ENCODE assay signal across 9 mouse cellular contexts in genomic region chr12:104448099-104448498, GRCm38 (mm10). TPM values are rescaled to one million over a fixed set of nuclear protein-coding genes. Genes with fewer than 3 reads are reported as not detected.
DNase-seq lines count a peak whose midpoint lies in the region; ATAC-seq lines count a peak whose summit lies in the region.
"Had no signal": no experiment of that assay in that cellular context is flagged by ENCODE, and none has a peak within 500 bp of the region (broad histone marks: within the 10 kb centered on the region; RNA-seq: fewer than 3 reads in every experiment).

No protein-coding gene starts in this region.

- H3K4me3 ChIP-seq in heart, embryonic 16.5 days (ENCODE audit: low read length), result peak overlapping the region; percentile 6; the same call in 1 of the 2 replicates
- H3K4me3 ChIP-seq in liver, embryonic 13.5 days (replicated peaks), result no peak overlapping the region

- no peaks in the 10 kb centered on the region for H3K36me3 ChIP-seq in heart, embryonic 16.5 days (ENCODE audit: control insufficient read depth, insufficient read depth)
- H3K36me3 ChIP-seq in liver, embryonic 13.5 days, result no peaks in the 10 kb centered on the region

- peaks cover 3% of the 10 kb centered on the region for H3K27me3 ChIP-seq in heart, embryonic 16.5 days (ENCODE audit: control insufficient read depth, insufficient read depth, low read length)
- H3K27me3 ChIP-seq in liver, embryonic 13.5 days, result no peaks in the 10 kb centered on the region; the same call in 1 of the 2 replicates

- ATAC-seq in heart, embryonic 16.5 days (replicated peaks; ENCODE audit: extremely low read depth, insufficient read depth, low FRiP score), result no peak
- no peak for ATAC-seq in liver, embryonic 13.5 days (ENCODE audit: low read depth)

- 29% methylated on average over 13 of the region's 13 CpGs for WGBS in heart, embryonic 16.5 days
- 26% methylated on average over 13 of the region's 13 CpGs for WGBS in liver, embryonic 13.5 days (ENCODE audit: insufficient replicate concordance)

- H3K4me2 ChIP-seq in heart, embryonic 16.5 days (ENCODE audit: low read depth, low read length), result no peak overlapping the region
- no peak overlapping the region for H3K4me2 ChIP-seq in liver, embryonic 13.5 days

- no peak overlapping the region for H3K27ac ChIP-seq in heart, embryonic 16.5 days (ENCODE audit: low read length)
- H3K27ac ChIP-seq in liver, embryonic 13.5 days, result no peak overlapping the region

- H3K4me1 ChIP-seq in heart, embryonic 16.5 days (ENCODE audit: control insufficient read depth, insufficient read depth, low read length), result no peaks in the 10 kb centered on the region
- H3K4me1 ChIP-seq in liver, embryonic 13.5 days (replicated peaks), result no peaks in the 10 kb centered on the region

- intact Hi-C loops in heart, postnatal 25 days (cut with DNase I), result no loop called here

- H3K9ac ChIP-seq in heart, embryonic 16.5 days (ENCODE audit: low read length), result no peak overlapping the region
- no peak overlapping the region for H3K9ac ChIP-seq in liver, embryonic 13.5 days

- H3K9me3 ChIP-seq in heart, embryonic 16.5 days (replicated peaks; ENCODE audit: control insufficient read depth, low read length), result no peaks in the 10 kb centered on the region
- H3K9me3 ChIP-seq in liver, embryonic 13.5 days (replicated peaks), result no peaks in the 10 kb centered on the region

- DNase-seq in heart, postnatal 25 days (ENCODE audit: low spot score), result no peak
- DNase-seq in 416B (ENCODE audit: low read depth) (peak; percentile 20), NIH3T3 (ENCODE audit: low read depth) (peak; percentile 19), MN1 (ENCODE audit: low spot score) (no peak)
- peak; percentile 70 for DNase-seq in embryo, embryonic 11 days
- DNase-seq in liver, embryonic 13.5 days, result peak; percentile 18
- DNase-seq in spleen, postnatal 4 days (ENCODE audit: low spot score in 2 of 2), result peak; percentile 37 to 77

RNA-seq across cellular contexts. Expression of gene Gsc, which starts 25.0 kb away (rescaled TPM):
- 0.39 and 0.43 TPM in 2 replicates for polyA plus RNA-seq in heart, embryonic 16.5 days (2015; fragmentation: Nextera tagmentation; extraction: Ambion mirVana)
- total RNA-seq in heart, postnatal 25 days (2021), result under 1 TPM in 1 of 2 experiments, not detected in 1; 0.20 TPM
- polyA plus RNA-seq in liver, embryonic 13.5 days (2015; fragmentation: Nextera tagmentation; extraction: Ambion mirVana), result 0.08 and 0.12 TPM in 2 replicates
- total RNA-seq: layer of hippocampus, adult 8-10 months had no signal

RNA-seq across cellular contexts. Expression of gene Serpina3n, which starts 41.6 kb away (rescaled TPM):
- 0.46 and 0.55 TPM in 2 replicates for polyA plus RNA-seq in heart, embryonic 16.5 days (2015; fragmentation: Nextera tagmentation; extraction: Ambion mirVana)
- 1 to 10 TPM; 4.7 to 4.8 TPM for total RNA-seq in heart, postnatal 25 days (2021)
- 0.06 and 0.12 TPM in 2 replicates for polyA plus RNA-seq in liver, embryonic 13.5 days (2015; fragmentation: Nextera tagmentation; extraction: Ambion mirVana)

Comparison
In these comparisons a context has a peak if more than half of its experiments do, and no peak if none do; other contexts are left out.
1. DNase-seq: peak in 416B (single experiment), NIH3T3 (single experiment), embryo, embryonic 11 days (single experiment), liver, embryonic 13.5 days (single experiment) and spleen, postnatal 4 days (2 of 2); none in heart, postnatal 25 days (single experiment) and MN1 (single experiment).